Mouse (Mus musculus) lung, adult 2 months (tissue): ENCODE results near the gene Tjp1.

Experiments
- CTCF ChIP-seq: fragments of 200-500 bp; IDR thresholded peaks from 2 replicates; pipeline ENCODE4 v1.5.1; 2011; ENCODE audit warnings: mild to moderate bottlenecking, low read length, control low read depth; ENCODE audit not compliant: insufficient read depth
- POLR2A ChIP-seq: fragments of 200-500 bp; IDR thresholded peaks from 2 replicates; pipeline ENCODE4 v1.6.1; 2011; ENCODE audit warnings: low read depth, mild to moderate bottlenecking, control low read depth, low read length, borderline replicate concordance; ENCODE audit errors: extremely low read depth

DNA sequence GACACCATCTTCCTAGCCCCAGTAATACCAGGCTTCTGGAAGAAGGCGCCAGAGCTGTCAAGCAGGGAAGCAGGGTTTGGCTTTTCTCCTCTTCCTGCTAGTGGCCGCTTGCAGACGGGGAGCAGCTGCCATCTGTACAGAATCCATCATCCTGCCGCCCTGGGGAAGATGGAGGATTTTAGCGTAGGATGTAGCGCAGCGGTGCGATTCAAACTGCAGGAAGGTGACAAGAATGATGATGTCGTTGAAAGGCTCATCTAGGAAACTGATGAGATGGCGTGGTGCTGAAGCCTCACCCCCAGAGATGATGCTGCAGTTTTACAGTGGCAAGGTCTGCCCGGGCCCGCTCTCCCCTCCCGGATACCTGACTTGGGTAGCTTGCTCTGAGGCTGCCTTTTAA is 248.3 kb downstream of the Tjp1 start:
- TF ChIP-seq CTCF (no peak), POLR2A (no peak)
